Comparison of ENCODE assay signal across 8 mouse cellular contexts in genomic region chr9:40268748-40269102, GRCm38 (mm10). TPM values are rescaled to one million over a fixed set of nuclear protein-coding genes. Genes with fewer than 3 reads are reported as not detected.
DNase-seq lines count a peak whose midpoint lies in the region; ATAC-seq and TF ChIP-seq lines count a peak whose summit lies in the region.

No protein-coding gene starts in this region.

- H3K36me3 ChIP-seq in kidney, embryonic 15.5 days = no peaks in the 10 kb centered on the region
- H3K36me3 ChIP-seq in kidney, adult 2 months (ENCODE audit: control insufficient read depth, insufficient read depth, low read length) = no peaks in the 10 kb centered on the region
- no peaks in the 10 kb centered on the region for H3K36me3 ChIP-seq in embryonic facial prominence, embryonic 14.5 days (ENCODE audit: control insufficient read depth, insufficient read depth, low read length)
- no peaks in the 10 kb centered on the region for H3K36me3 ChIP-seq in limb, embryonic 10.5 days
- no peaks in the 10 kb centered on the region for H3K36me3 ChIP-seq in neural tube, embryonic 12.5 days

- H3K4me1 ChIP-seq in kidney, embryonic 15.5 days = peaks cover 19% of the 10 kb centered on the region
- no peaks in the 10 kb centered on the region for H3K4me1 ChIP-seq in kidney, adult 2 months (ENCODE audit: control insufficient read depth, insufficient read depth, low read length)
- H3K4me1 ChIP-seq in embryonic facial prominence, embryonic 14.5 days (ENCODE audit: control insufficient read depth, insufficient read depth, low read length) = peaks cover 9% of the 10 kb centered on the region
- H3K4me1 ChIP-seq in limb, embryonic 10.5 days = peaks cover 14% of the 10 kb centered on the region
- H3K4me1 ChIP-seq in neural tube, embryonic 12.5 days = peaks cover 13% of the 10 kb centered on the region; the same call in 1 of the 2 replicates

- H3K27me3 ChIP-seq in kidney, embryonic 15.5 days = peaks cover 34% of the 10 kb centered on the region
- H3K27me3 ChIP-seq in kidney, adult 2 months (replicated peaks; ENCODE audit: control insufficient read depth, insufficient read depth, low read length) = 0 out of 2 replicates have a peak, but pooled peaks cover 2% of the 10 kb centered on the region
- H3K27me3 ChIP-seq in embryonic facial prominence, embryonic 14.5 days (replicated peaks; ENCODE audit: control insufficient read depth, insufficient read depth, low read length) = peaks cover 11% of the 10 kb centered on the region
- H3K27me3 ChIP-seq in limb, embryonic 10.5 days (ENCODE audit: low read depth, poor library complexity, severe bottlenecking) = peaks cover 29% of the 10 kb centered on the region
- no peaks in the 10 kb centered on the region; the same call in 1 of the 2 replicates for H3K27me3 ChIP-seq in neural tube, embryonic 12.5 days (replicated peaks)

- no peak for TF ChIP-seq CTCF in kidney, adult 2 months (conservative IDR thresholded peaks at IDR 0.05; ENCODE audit: insufficient read depth, insufficient read length, low read depth, low read length)

- WGBS in kidney, embryonic 15.5 days = 8% methylated on average over 4 of the region's 4 CpGs
- WGBS in kidney, adult 2 months = 6% methylated on average over 4 of the region's 4 CpGs
- WGBS in embryonic facial prominence, embryonic 14.5 days = 6% methylated on average over 4 of the region's 4 CpGs
- WGBS in limb, embryonic 10.5 days = 13% methylated on average over 4 of the region's 4 CpGs
- WGBS in neural tube, embryonic 12.5 days = 0% methylated on average over 4 of the region's 4 CpGs

- no peak for DNase-seq in kidney, adult 2 months
- DNase-seq in embryonic facial prominence, embryonic 14.5 days (ENCODE audit: low spot score) = no peak
- no peak for DNase-seq in limb, embryonic 10.5 days (ENCODE audit: low spot score)
- DNase-seq in right cerebral cortex, postnatal 10 days (ENCODE audit: low spot score in 2 of 2) = no peak
- no peak for DNase-seq in left cerebral cortex, postnatal 25 days (ENCODE audit: low spot score in 2 of 2)
- no peak for DNase-seq in kidney, adult 11 months

- H3K4me2 ChIP-seq in kidney, embryonic 15.5 days = peak overlapping the region; percentile 62
- H3K4me2 ChIP-seq in embryonic facial prominence, embryonic 14.5 days (ENCODE audit: low read depth, low read length) = peak overlapping the region; percentile 59
- H3K4me2 ChIP-seq in neural tube, embryonic 12.5 days (replicated peaks) = peak overlapping the region; percentile 80

- peak; percentile 15; the same call in 1 of the 2 replicates for ATAC-seq in kidney, embryonic 15.5 days (replicated peaks; ENCODE audit: low FRiP score)
- peak; percentile 48 for ATAC-seq in embryonic facial prominence, embryonic 14.5 days (ENCODE audit: low read depth)
- peak; percentile 59; the same call in 1 of the 2 replicates for ATAC-seq in neural tube, embryonic 12.5 days (ENCODE audit: low FRiP score, low read depth)

- intact Hi-C loops in left cerebral cortex, postnatal 25 days (cut with DNase I) = loop anchor here (5.0 kb wide), 1 partner anchor 36 kb away; no protein-coding TSS in a partner anchor

- no peak for TF ChIP-seq POLR2A in kidney, adult 2 months (IDR thresholded peaks at IDR 0.05; ENCODE audit: low read depth, low read length)

- H3K9ac ChIP-seq in kidney, embryonic 15.5 days = no peak overlapping the region
- H3K9ac ChIP-seq in embryonic facial prominence, embryonic 14.5 days (ENCODE audit: low read depth, low read length) = no peak overlapping the region; the same call in 1 of the 2 replicates
- H3K9ac ChIP-seq in neural tube, embryonic 12.5 days = peak overlapping the region; percentile 52; the same call in 1 of the 2 replicates

- no peak overlapping the region for H3K27ac ChIP-seq in kidney, embryonic 15.5 days
- H3K27ac ChIP-seq in kidney, adult 2 months (ENCODE audit: insufficient read depth, low read depth, low read length) = no peak overlapping the region
- H3K27ac ChIP-seq in embryonic facial prominence, embryonic 14.5 days (replicated peaks; ENCODE audit: low read depth, low read length) = no peak overlapping the region; the same call in 1 of the 2 replicates
- H3K27ac ChIP-seq in limb, embryonic 10.5 days = no peak overlapping the region
- no peak overlapping the region for H3K27ac ChIP-seq in neural tube, embryonic 12.5 days

- no peaks in the 10 kb centered on the region for H3K9me3 ChIP-seq in kidney, embryonic 15.5 days (replicated peaks)
- no peaks in the 10 kb centered on the region for H3K9me3 ChIP-seq in embryonic facial prominence, embryonic 14.5 days (ENCODE audit: control insufficient read depth, low read length)
- no peaks in the 10 kb centered on the region for H3K9me3 ChIP-seq in limb, embryonic 10.5 days (replicated peaks)
- H3K9me3 ChIP-seq in neural tube, embryonic 12.5 days = no peaks in the 10 kb centered on the region

- H3K4me3 ChIP-seq in kidney, embryonic 15.5 days (replicated peaks) = peak overlapping the region; percentile 31
- no peak overlapping the region for H3K4me3 ChIP-seq in kidney, adult 2 months (ENCODE audit: insufficient read depth, low read depth, low read length)
- peak overlapping the region; percentile 38 for H3K4me3 ChIP-seq in embryonic facial prominence, embryonic 14.5 days (ENCODE audit: low read depth, low read length)
- H3K4me3 ChIP-seq in limb, embryonic 10.5 days = peak overlapping the region; percentile 44
- peak overlapping the region; percentile 46 for H3K4me3 ChIP-seq in neural tube, embryonic 12.5 days

RNA-seq across cellular contexts. Expression of gene Scn3b, which starts 0.3 kb away (rescaled TPM):
- polyA plus RNA-seq in kidney, embryonic 15.5 days (2015; fragmentation: Nextera tagmentation; extraction: Ambion mirVana) = 3.1 and 7.2 TPM in 2 replicates
- 0.05 and 0.38 TPM in 2 replicates for polyA plus RNA-seq in kidney, adult 2 months (2012; rRNA removed)
- 34.7 and 42.9 TPM in 2 replicates for polyA plus RNA-seq in embryonic facial prominence, embryonic 14.5 days (2014; fragmentation: Nextera tagmentation; extraction: Ambion mirVana)
- polyA plus RNA-seq in limb, embryonic 10.5 days (2016; fragmentation: Nextera tagmentation; extraction: Ambion mirVana) = 0.08 and 0.15 TPM in 2 replicates
- polyA plus RNA-seq in neural tube, embryonic 12.5 days (2016; fragmentation: Nextera tagmentation; extraction: Ambion mirVana) = 53.8 and 61.0 TPM in 2 replicates
- 100 to 1,000 TPM; 112 to 117 TPM for total RNA-seq in left cerebral cortex, postnatal 25 days (2021)
